Mouse (Mus musculus) erythroid progenitor cell, adult 5-6 weeks (primary cell): ENCODE results near the gene Yy2. TPM values are rescaled to one million over a fixed set of nuclear protein-coding genes. Genes with fewer than 3 reads are reported as not detected.

Source experiments
- ATAC-seq: replicated peaks from 2 replicates; pipeline ENCODE4 v1.8.0; 2016; ENCODE audit warnings: moderate number of reproducible peaks, mild to moderate bottlenecking, moderate TSS enrichment, inconsistent platforms; ENCODE audit not compliant: poor library complexity, low FRiP score, severe bottlenecking
- total RNA-seq, 2 experiments: library from RNA; stranded (forward) in 1 of 2; stranded (reverse) in 1 of 2; fragments of 150-400 nt in 1 of 2; fragments of 186-747, 209-891 nt in 1 of 2; gene quantifications; 2 replicates each; pipeline versions ENCODE4 v1.2.3 to v1.2.4; 2015 to 2017; ENCODE audit warnings: low replicate concordance in 2 of 2

Yy2 gene
- total RNA-seq (2015; ENCODE audit: low replicate concordance): 2.1 and 2.2 TPM in 2 replicates
- total RNA-seq (2017; ENCODE audit: low replicate concordance): 0.64 TPM in 1 of 2 replicates, not detected in the other

DNA sequence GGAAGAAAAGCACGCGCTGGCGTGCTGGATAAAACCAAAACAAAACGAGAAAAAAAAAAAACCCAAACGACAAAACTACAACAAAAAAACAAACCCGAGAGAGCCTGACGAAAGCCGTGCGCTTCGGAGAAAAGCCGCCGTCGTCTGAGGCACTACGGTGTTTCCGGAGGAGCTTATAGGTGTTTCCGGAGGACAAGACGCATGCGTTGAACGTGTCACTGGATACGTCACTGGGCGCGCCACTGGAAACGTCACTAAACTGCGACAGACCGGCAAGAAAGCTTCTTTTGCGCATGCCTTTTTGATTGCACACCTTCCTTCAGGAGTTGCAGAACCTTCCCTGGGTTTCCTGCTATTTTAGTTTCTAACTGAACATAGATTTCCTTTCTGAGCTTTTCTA lies at the start of gene Yy2:
TSS of gene Yy2 (minus strand) at position 146 of the 400 bp plus-strand sequence.
- ATAC-seq: no peak

DNA sequence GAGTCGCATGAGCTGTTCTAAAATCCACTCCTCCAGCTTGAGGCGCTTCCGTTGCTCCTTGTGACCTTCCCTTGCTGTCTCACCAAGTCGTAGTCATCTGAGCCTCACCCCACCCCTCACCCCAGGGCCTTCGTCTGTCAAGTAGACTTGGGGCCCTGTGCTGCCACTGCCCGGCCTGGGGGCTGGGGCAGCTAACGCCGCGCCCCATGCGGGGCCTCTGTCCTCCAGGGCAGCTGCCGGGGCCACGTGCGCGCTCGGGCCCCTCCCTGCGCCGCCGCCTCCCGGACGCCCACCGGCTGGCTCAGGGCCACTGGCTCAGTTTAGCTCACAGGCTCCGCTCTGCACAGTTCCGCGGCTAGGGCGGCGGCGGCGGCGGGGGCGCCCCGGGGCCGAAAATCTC lies 44.1 kb upstream of the Yy2 start:
- no peak for ATAC-seq

DNA sequence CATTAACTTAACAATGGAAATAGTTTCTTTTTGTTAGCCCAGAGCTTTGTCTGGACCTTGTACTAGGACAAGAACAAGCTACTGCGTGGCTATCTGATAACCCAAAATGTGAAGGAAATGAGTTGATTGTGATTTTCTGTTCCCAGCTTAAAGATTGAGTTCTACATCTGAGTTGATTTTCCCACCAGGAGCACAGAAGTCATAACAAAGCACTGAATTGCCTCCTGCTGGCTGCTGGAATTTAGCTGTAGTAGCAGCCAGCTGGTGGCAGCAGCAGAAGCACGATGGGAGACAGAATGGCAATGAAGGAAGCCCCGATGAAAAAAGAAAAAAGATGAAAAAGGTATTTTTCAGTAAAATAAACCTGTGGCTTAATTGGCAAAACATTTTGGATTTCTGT lies 32.7 kb upstream of the Yy2 start:
- no peak for ATAC-seq

DNA sequence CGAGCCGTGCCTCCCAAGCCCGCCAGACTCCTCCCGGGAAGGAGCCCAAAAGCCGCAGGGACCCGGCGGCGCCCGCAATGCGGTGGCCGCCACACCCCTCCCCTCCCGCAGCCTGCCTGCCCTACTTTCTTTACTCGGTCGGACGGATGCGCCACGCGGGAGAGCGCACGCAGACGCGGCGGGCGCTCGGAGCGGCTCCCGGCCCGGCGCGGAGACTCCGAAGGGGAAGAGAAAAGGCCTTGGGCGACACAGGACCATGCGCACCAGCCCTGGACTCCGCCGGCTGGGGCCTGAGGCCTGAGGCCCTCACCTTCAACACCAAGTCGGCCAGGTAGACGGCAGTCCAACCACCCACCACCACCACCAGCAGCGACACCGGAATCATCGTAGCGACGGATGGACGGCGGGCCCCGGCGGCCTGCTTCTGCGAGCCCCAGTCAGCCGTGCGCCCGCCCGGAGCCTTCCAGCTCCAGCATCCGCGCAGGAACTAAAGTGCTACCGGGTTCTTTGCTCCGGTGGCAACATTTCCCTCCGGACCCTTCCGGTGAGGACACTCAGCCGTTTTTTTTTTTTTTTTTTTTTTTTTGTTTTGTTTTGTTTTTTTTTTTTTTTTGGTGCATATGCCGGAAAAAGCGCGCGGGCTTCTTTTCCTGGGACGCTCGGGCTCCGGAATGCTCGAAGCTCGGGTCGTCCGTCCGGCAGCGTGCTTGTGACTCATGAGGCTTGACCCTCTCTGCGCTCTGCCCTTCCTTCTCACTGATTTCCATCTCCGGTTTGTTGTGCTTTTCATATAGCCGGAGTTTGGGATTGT lies 29.6 kb upstream of the Yy2 start, which contains the start of gene Mbtps2:
TSS of gene Mbtps2 (minus strand) at position 530 of the 811 bp plus-strand sequence.
- peak; percentile 39; the same call in 1 of the 2 replicates for ATAC-seq

DNA sequence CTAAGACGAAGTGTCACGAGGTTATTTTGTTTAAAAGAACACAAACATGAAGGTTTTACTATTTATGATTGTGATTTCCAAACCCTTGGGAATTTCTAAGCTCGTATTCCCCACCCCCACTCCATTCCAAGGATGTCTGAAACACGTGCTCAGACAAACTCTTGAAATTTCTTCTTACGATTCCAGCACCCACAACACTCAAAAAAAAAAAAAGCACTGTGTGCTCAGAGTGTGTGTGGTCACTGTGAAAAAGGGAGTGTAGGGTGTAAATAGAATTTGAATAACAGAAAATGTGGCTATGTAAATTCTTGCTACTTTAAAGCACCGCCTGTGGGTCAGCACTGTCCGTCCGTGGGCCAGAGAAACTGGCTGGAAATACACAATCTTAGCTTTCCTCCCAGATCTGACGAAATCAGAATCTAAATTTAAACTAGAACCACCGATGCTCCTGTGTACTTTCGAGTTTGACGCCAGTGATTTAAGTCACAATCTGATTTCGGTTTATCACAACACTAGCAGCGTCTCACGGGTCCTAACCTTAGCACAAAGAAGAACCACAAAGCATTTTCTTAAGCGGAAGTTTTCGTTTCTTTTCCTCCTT lies 28.9 kb upstream of the Yy2 start:
- no peak for ATAC-seq

DNA sequence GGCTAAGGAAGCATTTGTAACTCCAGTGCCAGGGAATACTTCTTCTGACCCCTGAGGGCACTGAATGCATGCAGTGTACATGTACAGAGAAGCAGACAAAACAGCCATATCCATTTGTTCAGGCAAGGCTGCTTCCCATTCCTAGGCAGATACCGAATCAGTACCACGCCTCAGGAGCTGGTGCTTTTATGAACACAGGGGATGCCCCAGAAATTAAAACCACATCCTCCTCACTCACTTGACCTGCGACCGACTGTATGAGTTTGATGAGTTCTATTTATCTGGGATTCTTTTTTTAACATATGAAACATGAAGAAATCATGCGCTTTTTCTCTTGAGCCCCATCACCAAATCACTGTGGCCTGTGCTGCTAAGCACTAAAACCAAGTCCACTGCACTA lies 28.0 kb upstream of the Yy2 start:
- ATAC-seq: no peak

DNA sequence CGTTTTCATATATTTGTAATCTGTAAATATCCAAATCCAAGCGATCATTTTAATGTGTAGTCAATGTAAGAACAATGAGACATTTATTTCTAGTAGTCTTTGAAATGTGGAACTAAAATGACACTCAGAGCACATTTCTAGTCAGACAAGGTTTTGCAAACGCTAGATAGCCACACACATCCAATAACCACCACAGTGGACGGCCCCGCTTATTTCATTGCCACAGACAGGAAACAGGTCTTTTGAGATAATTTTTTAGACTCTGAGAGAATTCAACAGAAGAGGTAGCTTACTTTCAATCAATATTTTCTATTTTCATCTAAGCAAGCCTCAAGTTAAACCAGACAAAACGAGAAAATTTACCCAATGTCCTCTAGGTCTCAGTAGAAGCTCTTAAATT lies 27.1 kb upstream of the Yy2 start:
- no peak for ATAC-seq

DNA sequence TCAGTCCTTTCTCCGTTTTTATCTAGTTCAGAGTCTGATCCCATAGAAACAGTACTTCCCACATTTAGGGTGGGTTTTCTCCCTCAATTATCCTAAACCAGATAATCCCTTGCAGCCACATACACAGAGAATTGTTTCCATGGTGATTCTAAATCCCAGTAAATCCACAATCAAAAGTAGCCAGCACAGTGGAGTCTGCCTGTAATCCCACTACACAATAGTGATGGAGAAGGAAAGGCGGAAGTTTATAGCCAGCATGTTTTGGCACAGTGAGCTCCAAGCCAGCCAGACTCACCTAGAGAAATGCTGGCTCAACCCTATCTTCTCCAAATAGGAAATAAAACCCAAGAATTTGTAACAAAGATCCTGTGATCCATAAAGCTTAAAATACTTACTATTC lies 25.8 kb upstream of the Yy2 start:
- no peak for ATAC-seq

DNA sequence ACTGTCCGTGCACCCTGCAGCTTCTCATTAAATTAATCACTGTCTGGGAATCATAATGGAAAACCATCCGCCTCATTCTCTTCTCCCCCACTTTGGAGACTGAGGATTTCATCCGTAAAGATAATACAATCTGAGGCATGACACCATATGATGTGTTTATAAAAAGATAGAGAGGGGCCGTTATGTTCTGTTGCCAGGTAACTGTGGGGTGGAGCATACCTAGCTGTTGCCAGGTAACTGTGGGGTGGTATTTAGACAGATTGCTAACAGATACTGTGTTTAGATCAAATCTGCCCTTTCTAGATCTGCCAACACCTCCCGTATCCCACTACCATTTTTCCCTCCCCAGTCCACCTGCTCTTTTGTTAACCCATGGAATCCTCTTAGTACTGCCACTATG lies 18.2 kb upstream of the Yy2 start:
- ATAC-seq: no peak

DNA sequence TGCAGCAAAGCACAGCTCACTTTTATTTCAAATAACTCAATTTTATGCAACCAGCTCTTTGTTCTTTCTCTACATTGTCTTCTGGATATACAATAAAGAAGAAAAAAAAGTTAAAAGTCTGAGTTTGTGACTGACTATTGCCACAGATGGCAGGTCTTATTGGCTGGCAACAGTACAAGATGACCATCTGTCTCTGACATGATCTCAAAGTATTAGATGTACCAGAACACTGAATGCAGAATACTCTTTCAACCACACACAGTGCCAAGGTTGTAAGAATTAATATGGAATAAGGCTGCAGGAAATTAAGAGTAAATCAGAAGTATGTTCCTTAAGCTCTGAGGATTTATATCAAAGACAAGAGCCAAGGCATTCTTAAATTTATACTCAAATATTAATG lies 17.6 kb upstream of the Yy2 start:
- ATAC-seq: no peak

DNA sequence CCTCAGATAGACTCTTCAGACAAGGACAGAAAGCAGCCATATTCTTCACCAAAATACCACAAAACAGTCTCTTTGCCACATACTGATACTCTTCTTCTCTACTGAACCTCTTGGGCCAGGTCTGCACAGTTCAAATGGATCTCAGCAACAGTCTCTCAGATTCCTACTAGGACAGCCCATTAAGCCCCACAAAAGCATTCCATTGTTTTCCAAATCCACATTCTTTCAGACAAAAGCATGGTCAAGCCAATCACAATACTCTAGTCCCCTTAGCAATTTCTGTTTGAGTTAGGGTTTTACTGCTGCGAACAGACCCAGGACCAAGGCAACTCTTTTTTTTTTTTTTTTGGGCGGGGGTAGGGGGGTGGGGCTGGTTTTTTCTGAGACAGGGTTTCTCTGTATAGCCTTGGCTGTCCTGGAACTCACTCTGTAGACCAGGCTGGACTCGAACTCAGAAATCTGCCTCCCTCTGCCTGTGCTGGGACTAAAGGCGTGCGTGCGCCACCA lies 10.4 kb upstream of the Yy2 start:
- no peak for ATAC-seq

DNA sequence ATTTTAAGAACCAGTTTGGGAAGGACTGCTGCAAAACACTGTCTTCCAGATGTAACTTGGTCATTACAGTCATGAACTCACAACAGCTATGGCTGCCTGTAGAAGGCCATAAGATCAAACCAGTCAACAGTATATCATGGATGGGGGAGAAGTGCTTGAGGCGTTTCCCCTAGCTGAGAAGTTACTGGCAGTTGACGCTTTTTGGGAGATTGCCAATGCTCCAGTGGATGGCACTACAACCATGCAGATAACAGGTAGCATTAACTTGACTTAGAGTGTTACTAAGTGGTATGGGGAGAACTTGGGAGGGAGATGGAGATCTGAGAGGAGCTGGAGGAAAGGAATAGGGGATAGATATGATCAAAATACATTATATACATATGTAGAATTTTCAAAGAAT lies 5.9 kb upstream of the Yy2 start:
- no peak for ATAC-seq

DNA sequence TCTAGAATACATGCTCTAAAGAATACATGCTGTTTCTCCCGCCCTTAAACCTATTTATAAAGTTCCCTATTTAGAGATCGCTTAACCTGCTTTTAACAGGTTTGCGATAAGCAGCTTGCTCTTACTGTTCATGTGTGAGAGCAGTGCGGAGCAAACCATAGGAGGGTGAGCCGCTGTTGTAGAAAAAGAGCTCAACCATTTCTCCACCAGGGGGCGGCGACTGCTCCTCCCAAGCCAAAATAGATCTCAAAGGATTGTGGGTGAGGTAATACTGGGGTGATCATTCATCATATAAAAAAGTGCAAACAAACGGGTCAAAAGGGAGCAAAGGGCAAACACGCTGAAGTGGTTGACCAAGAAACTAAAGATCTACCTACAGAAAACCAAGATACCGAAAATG lies 5.0 kb downstream of the Yy2 start:
- no peak for ATAC-seq

DNA sequence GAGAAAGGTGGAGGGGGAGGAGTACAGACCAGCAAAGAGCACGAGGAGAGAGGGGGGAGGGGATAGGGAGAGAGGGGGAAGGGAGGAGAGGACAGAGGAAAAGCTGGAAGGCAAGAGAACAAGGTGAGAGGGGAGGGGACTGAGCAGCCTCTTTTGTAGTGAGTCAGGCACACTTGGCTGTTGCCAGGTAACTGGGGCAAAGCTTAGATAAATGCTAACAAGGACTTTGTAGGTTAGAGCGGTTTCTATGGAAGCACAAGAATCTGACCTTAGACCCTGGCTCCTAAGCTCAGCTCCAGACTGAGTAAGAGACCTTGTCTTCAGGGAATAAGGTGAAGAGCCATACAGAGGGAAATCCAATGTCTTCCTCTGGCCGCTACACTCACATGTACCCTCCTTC lies 21.7 kb downstream of the Yy2 start:
- no peak for ATAC-seq

Other genes with a start within 250 kb of the Yy2 start
- 0.72 TPM in 1 of 2 replicates, not detected in the other for gene Phex, start 153.7 kb downstream of the Yy2 start, total RNA-seq (2015; ENCODE audit: low replicate concordance)
- not detected in 2 replicates for gene Phex, start 153.7 kb downstream of the Yy2 start, total RNA-seq (2017; ENCODE audit: low replicate concordance)
- gene Sms, start 76.7 kb downstream of the Yy2 start, total RNA-seq (2015; ENCODE audit: low replicate concordance): 7.6 and 12.6 TPM in 2 replicates
- 4.7 TPM in 1 of 2 replicates, not detected in the other for gene Sms, start 76.7 kb downstream of the Yy2 start, total RNA-seq (2017; ENCODE audit: low replicate concordance)
- gene Mbtps2, start 29.7 kb upstream of the Yy2 start, total RNA-seq (2015; ENCODE audit: low replicate concordance): 0.42 and 2.2 TPM in 2 replicates
- gene Mbtps2, start 29.7 kb upstream of the Yy2 start, total RNA-seq (2017; ENCODE audit: low replicate concordance): 0.23 and 1.3 TPM in 2 replicates
- gene Smpx, start 129.9 kb upstream of the Yy2 start, total RNA-seq (2015; ENCODE audit: low replicate concordance): not detected in 2 replicates
- gene Smpx, start 129.9 kb upstream of the Yy2 start, total RNA-seq (2017; ENCODE audit: low replicate concordance): not detected in 2 replicates
- not detected in 2 replicates for gene Klhl34, start 249.4 kb upstream of the Yy2 start, total RNA-seq (2015; ENCODE audit: low replicate concordance)
- not detected in 2 replicates for gene Klhl34, start 249.4 kb upstream of the Yy2 start, total RNA-seq (2017; ENCODE audit: low replicate concordance)